In the genomic region with DNA sequence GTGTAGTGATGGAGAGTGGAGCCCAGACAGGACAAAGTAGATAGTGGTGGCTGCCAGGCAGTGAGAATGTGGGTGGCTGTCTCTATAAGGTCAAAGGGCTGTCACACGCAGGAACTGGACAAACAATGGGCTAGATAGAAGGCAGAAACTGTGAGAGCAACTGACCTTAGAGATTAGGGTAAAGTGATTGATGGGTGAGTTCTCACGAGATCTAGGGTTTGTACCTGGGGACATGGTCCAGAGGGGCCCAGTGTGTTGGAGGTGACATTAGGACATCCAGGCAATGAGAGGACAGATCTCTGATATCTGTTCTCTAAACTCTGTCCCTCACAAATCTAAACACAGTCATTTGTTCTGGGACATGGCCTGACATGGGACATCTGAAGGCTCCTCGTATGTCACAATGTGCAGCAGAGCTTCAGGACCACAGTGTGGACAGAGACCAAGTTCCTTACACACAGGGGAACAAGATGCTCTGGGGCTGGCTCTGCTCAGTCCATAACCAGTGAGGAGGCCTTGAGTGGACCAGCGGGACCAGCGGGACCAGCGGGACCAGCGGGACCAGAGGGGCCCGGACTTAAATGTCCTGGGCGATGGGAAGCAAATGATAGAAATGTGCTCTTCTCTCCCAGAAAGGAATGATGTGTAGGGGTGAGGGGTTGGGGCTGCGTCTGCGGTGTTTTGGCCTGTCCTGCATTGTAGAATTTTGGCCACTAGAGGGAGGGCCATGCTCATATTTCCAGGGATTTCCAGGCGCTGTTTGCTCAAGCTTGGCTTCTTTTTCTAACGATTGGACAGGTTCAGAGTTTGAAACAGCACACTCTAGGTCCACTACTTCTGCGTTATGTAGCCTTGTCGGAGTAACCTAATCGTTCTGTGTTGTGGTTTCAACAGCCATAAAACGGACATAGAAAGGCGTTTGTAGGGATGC, we compare ENCODE assay signal across 9 mouse cellular contexts. TPM values are rescaled to one million over a fixed set of nuclear protein-coding genes. Genes with fewer than 3 reads are reported as not detected.
DNase-seq lines count a peak whose midpoint lies in the region; ATAC-seq lines count a peak whose summit lies in the region.
"Had no signal": no experiment of that assay in that cellular context is flagged by ENCODE, and none has a peak within 500 bp of the region (broad histone marks: within the 10 kb centered on the region; RNA-seq: fewer than 3 reads in every experiment).

No protein-coding gene starts in this region.

- no peak overlapping the region for H3K9ac ChIP-seq in kidney, embryonic 14.5 days (ENCODE audit: low read depth, low read length)
- no peak overlapping the region for H3K9ac ChIP-seq in liver, embryonic 13.5 days
- no peak overlapping the region for H3K9ac ChIP-seq in stomach, embryonic 14.5 days (replicated peaks; ENCODE audit: low read depth, low read length)

- H3K9me3 ChIP-seq in kidney, embryonic 14.5 days (ENCODE audit: control insufficient read depth, low read length), result no peaks in the 10 kb centered on the region
- H3K9me3 ChIP-seq in liver, embryonic 13.5 days (replicated peaks), result no peaks in the 10 kb centered on the region
- H3K9me3 ChIP-seq in stomach, embryonic 14.5 days (ENCODE audit: control insufficient read depth, low read depth, low read length), result no peaks in the 10 kb centered on the region

- H3K4me2 ChIP-seq in kidney, embryonic 14.5 days (replicated peaks; ENCODE audit: low read depth, low read length), result no peak overlapping the region
- H3K4me2 ChIP-seq in liver, embryonic 13.5 days, result no peak overlapping the region
- H3K4me2 ChIP-seq in stomach, embryonic 14.5 days (replicated peaks; ENCODE audit: low read depth, low read length), result no peak overlapping the region

- no peak overlapping the region for H3K4me3 ChIP-seq in kidney, embryonic 14.5 days (ENCODE audit: low read length)
- H3K4me3 ChIP-seq in liver, embryonic 13.5 days (replicated peaks), result no peak overlapping the region
- H3K4me3 ChIP-seq in stomach, embryonic 14.5 days (ENCODE audit: low read depth, low read length), result no peak overlapping the region
- H3K4me3 ChIP-seq: megakaryocyte, embryonic 14.5 days had no signal

- H3K36me3 ChIP-seq in kidney, embryonic 14.5 days (ENCODE audit: control insufficient read depth, insufficient read depth, low read length), result no peaks in the 10 kb centered on the region
- H3K36me3 ChIP-seq in liver, embryonic 13.5 days, result no peaks in the 10 kb centered on the region
- H3K36me3 ChIP-seq in stomach, embryonic 14.5 days (ENCODE audit: control insufficient read depth, insufficient read depth, low read length), result no peaks in the 10 kb centered on the region

- no peaks in the 10 kb centered on the region for H3K4me1 ChIP-seq in kidney, embryonic 14.5 days (ENCODE audit: control insufficient read depth, insufficient read depth, low read length)
- peaks cover 23% of the 10 kb centered on the region for H3K4me1 ChIP-seq in liver, embryonic 13.5 days (replicated peaks)
- no peaks in the 10 kb centered on the region for H3K4me1 ChIP-seq in stomach, embryonic 14.5 days (ENCODE audit: control insufficient read depth, insufficient read depth, low read length)

- WGBS in kidney, embryonic 14.5 days, result 10% methylated on average over 18 of the region's 18 CpGs
- 8% methylated on average over 18 of the region's 18 CpGs for WGBS in liver, embryonic 13.5 days (ENCODE audit: insufficient replicate concordance)
- WGBS in stomach, embryonic 14.5 days, result 7% methylated on average over 18 of the region's 18 CpGs

- DNase-seq in ovary, adult 18-20 months (ENCODE audit: low spot score), result peak; percentile 26
- DNase-seq in ovary, postnatal 10 days (ENCODE audit: low spot score), result no peak
- DNase-seq in cerebellum, postnatal 10 days, result peak; percentile 84 to 88
- DNase-seq in gastrocnemius, postnatal 10 days, result peak; percentile 57
- peak; percentile 24 for DNase-seq in liver, embryonic 13.5 days
- DNase-seq in natural killer cell, adult 2 months (ENCODE audit: low spot score in 2 of 2), result peak; percentile 62 to 73

- no peak overlapping the region for H3K27ac ChIP-seq in kidney, embryonic 14.5 days (ENCODE audit: low read depth, low read length)
- no peak overlapping the region for H3K27ac ChIP-seq in liver, embryonic 13.5 days
- H3K27ac ChIP-seq in stomach, embryonic 14.5 days (ENCODE audit: low read length), result no peak overlapping the region

- ATAC-seq in kidney, embryonic 14.5 days (ENCODE audit: low FRiP score, low TSS enrichment), result peak; percentile 57
- ATAC-seq in liver, embryonic 13.5 days (ENCODE audit: low read depth), result no peak
- 0 out of 2 replicates have a peak, but pooled peaks have one; percentile 25 for ATAC-seq in stomach, embryonic 14.5 days (ENCODE audit: insufficient number of reproducible peaks, insufficient read depth, low FRiP score, low read depth)

- no peaks in the 10 kb centered on the region for H3K27me3 ChIP-seq in kidney, embryonic 14.5 days (ENCODE audit: control insufficient read depth, insufficient read depth, low read length)
- H3K27me3 ChIP-seq in liver, embryonic 13.5 days, result peaks cover 11% of the 10 kb centered on the region; the same call in 1 of the 2 replicates
- peaks cover 2% of the 10 kb centered on the region; the same call in 1 of the 2 replicates for H3K27me3 ChIP-seq in stomach, embryonic 14.5 days (ENCODE audit: control insufficient read depth, insufficient read depth, low read length)

RNA-seq across cellular contexts. Expression of a gene that starts 11.9 kb away (rescaled TPM):
- 10 to 100 TPM; 35.2 to 38.0 TPM for total RNA-seq in gastrocnemius, postnatal 10 days (2021)
- polyA plus RNA-seq in kidney, embryonic 14.5 days (2014; fragmentation: Nextera tagmentation; extraction: Ambion mirVana), result 41.6 and 52.0 TPM in 2 replicates
- polyA plus RNA-seq in liver, embryonic 13.5 days (2015; fragmentation: Nextera tagmentation; extraction: Ambion mirVana), result 1.3 and 1.5 TPM in 2 replicates
- polyA plus RNA-seq in stomach, embryonic 14.5 days (2014; fragmentation: Nextera tagmentation; extraction: Ambion mirVana), result 32.8 and 33.6 TPM in 2 replicates

Comparison
In these comparisons a context has a peak if more than half of its experiments do, and no peak if none do; other contexts are left out.
1. RNA of a gene that starts 11.9 kb away (polyA plus RNA-seq): 41.6 to 52.0 TPM in kidney, embryonic 14.5 days and 32.8 to 33.6 TPM in stomach, embryonic 14.5 days; 1.3 to 1.5 TPM in liver, embryonic 13.5 days; every median in the first group is over 10 times any median in the second.